Mouse (Mus musculus): ENCODE measurements around the gene Tgfbi. TPM values are rescaled to one million over a fixed set of nuclear protein-coding genes. Genes with fewer than 3 reads are reported as not detected.

Gene Tgfbi
- polyA plus RNA-seq, 1 experiment from 2014 or later = 2.7 TPM

DNA sequence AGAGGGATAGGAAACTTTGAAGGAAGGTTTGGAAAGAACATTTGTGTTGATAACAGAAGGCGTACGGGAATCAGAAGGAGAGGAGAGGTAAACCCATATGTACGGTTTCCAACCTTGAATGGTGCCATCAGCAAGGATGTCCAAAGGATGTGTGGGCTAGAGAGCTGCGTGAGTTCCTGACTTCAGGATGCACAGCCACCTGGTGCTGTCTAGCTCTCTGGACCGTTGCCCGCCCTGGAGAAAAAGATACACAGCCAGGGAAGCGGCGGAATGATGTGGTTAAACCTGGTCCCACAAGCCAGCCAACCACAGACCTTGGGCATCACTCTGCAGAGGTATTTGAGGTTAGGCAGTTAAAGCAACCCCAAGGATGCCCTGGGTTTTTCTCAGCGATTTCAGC lies 3.8 kb upstream of the Tgfbi start:
- H3K36me3 ChIP-seq (ENCODE audit: control insufficient read depth, insufficient read depth, low read length) = no peaks in the 10 kb centered on the region
- no peak overlapping the region for H3K27ac ChIP-seq (replicated peaks; ENCODE audit: low read depth, low read length)
- peaks cover 10% of the 10 kb centered on the region for H3K4me1 ChIP-seq (ENCODE audit: control insufficient read depth, insufficient read depth, low read length)
- H3K4me3 ChIP-seq (replicated peaks; ENCODE audit: low read depth, low read length) = no peak overlapping the region
- DNase-seq (no peak), ATAC-seq (ENCODE audit: low FRiP score, low TSS enrichment) (no peak)
- 96% methylated on average over 9 of the region's 9 CpGs for WGBS
- H3K27me3 ChIP-seq (ENCODE audit: control insufficient read depth, insufficient read depth, low read length) = peaks cover 19% of the 10 kb centered on the region
- no peaks in the 10 kb centered on the region for H3K9me3 ChIP-seq (ENCODE audit: control insufficient read depth, low read length)
- H3K4me2 ChIP-seq (ENCODE audit: low read length) = no peak overlapping the region
- no peak overlapping the region for H3K9ac ChIP-seq (replicated peaks; ENCODE audit: low read length)

DNA sequence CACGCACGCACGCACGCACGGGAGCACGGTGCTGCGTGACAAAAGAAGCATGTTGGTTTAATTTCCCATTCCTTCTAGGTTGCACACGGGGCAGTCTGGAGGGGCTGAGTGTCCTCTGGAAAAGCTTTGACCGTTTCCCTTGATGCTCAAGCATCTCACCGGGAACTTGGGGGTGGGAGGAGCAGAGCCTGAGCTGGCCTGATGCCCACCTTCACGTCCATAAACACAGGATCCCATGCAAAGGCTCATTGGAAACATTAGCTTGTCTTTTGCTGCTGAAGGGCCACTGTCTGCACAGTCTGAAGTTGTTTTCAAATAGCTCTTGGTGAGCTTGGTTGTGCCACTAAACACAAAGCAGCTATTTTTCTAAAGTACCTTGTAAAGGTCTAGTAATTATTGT lies 2.6 kb upstream of the Tgfbi start:
- no peaks in the 10 kb centered on the region for H3K36me3 ChIP-seq (ENCODE audit: control insufficient read depth, insufficient read depth, low read length)
- no peaks in the 10 kb centered on the region for H3K9me3 ChIP-seq (ENCODE audit: control insufficient read depth, low read length)
- no peak overlapping the region for H3K4me3 ChIP-seq (replicated peaks; ENCODE audit: low read depth, low read length)
- no peak overlapping the region for H3K27ac ChIP-seq (replicated peaks; ENCODE audit: low read depth, low read length)
- WGBS = 77% methylated on average over 11 of the region's 11 CpGs
- peaks cover 21% of the 10 kb centered on the region for H3K27me3 ChIP-seq (ENCODE audit: control insufficient read depth, insufficient read depth, low read length)
- DNase-seq = no peak
- peaks cover 6% of the 10 kb centered on the region for H3K4me1 ChIP-seq (ENCODE audit: control insufficient read depth, insufficient read depth, low read length)
- no peak overlapping the region for H3K9ac ChIP-seq (replicated peaks; ENCODE audit: low read length)
- ATAC-seq (ENCODE audit: low FRiP score, low TSS enrichment) = no peak
- H3K4me2 ChIP-seq (ENCODE audit: low read length) = no peak overlapping the region

DNA sequence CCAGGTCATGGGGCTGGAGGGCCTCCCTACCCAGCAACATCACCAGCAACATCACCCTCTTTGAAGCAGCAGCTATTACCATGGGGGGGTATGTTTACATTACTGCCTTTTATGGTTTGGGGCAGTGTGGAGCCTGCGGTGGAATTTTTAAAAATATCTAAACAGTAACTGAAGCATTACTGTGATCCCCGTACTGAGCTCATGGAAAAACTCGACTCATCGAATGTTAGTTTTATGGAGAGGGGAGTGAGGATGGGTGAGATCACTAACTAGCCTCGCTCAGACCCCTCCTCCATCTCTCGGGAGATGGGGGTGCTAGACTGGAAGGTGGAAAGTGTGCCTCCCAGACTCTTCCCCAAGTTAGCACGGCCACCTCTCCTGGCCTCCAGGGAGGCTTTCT lies 2.1 kb upstream of the Tgfbi start:
- DNase-seq (no peak), ATAC-seq (ENCODE audit: low FRiP score, low TSS enrichment) (no peak)
- H3K9me3 ChIP-seq (ENCODE audit: control insufficient read depth, low read length) = no peaks in the 10 kb centered on the region
- H3K36me3 ChIP-seq (ENCODE audit: control insufficient read depth, insufficient read depth, low read length) = no peaks in the 10 kb centered on the region
- H3K27me3 ChIP-seq (ENCODE audit: control insufficient read depth, insufficient read depth, low read length) = peaks cover 21% of the 10 kb centered on the region
- peaks cover 6% of the 10 kb centered on the region for H3K4me1 ChIP-seq (ENCODE audit: control insufficient read depth, insufficient read depth, low read length)
- no peak overlapping the region for H3K4me2 ChIP-seq (ENCODE audit: low read length)
- H3K27ac ChIP-seq (replicated peaks; ENCODE audit: low read depth, low read length) = no peak overlapping the region
- no peak overlapping the region for H3K9ac ChIP-seq (replicated peaks; ENCODE audit: low read length)
- H3K4me3 ChIP-seq (replicated peaks; ENCODE audit: low read depth, low read length) = no peak overlapping the region
- 75% methylated on average over 7 of the region's 7 CpGs for WGBS

GRCm38 (mm10) chr13:56607846-56608245 lies 1.5 kb upstream of the Tgfbi start:
- Histone ChIP-seq H3K9me3 (ENCODE audit: control insufficient read depth, low read length) (no peaks in the 10 kb centered on the region), H3K36me3 (ENCODE audit: control insufficient read depth, insufficient read depth, low read length) (no peaks in the 10 kb centered on the region), H3K4me2 (ENCODE audit: low read length) (no peak overlapping the region), H3K27ac (replicated peaks; ENCODE audit: low read depth, low read length) (no peak overlapping the region), H3K9ac (replicated peaks; ENCODE audit: low read length) (no peak overlapping the region), H3K27me3 (ENCODE audit: control insufficient read depth, insufficient read depth, low read length) (peaks cover 21% of the 10 kb centered on the region), H3K4me3 (replicated peaks; ENCODE audit: low read depth, low read length) (no peak overlapping the region), H3K4me1 (ENCODE audit: control insufficient read depth, insufficient read depth, low read length) (peaks cover 6% of the 10 kb centered on the region)
- DNase-seq (no peak), ATAC-seq (ENCODE audit: low FRiP score, low TSS enrichment) (no peak)
- 84% methylated on average over 4 of the region's 4 CpGs for WGBS

DNA sequence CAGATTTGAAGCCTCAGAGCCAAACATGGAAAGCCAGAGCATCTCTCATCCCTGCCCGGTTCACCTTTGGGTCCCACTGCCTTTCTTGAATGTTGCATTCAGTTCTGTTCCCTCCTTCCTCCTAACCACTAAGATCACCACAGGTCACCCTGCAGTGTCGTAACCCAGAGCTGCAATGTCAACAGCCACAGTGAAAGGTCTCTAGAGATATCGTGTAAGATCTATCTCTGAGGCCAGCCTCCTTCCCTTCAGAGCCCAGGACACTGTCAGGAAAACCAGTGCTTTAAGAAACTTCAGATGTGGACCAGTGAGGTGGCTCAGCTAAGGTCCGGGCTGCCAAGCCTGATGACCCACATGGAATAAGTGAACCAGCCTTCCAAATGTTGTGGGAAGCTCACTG lies 1.8 kb downstream of the Tgfbi start:
- no peaks in the 10 kb centered on the region for H3K36me3 ChIP-seq (ENCODE audit: control insufficient read depth, insufficient read depth, low read length)
- ATAC-seq (ENCODE audit: low FRiP score, low TSS enrichment) = no peak
- WGBS = 79% methylated on average over 4 of the region's 4 CpGs
- no peak for DNase-seq
- H3K4me3 ChIP-seq (replicated peaks; ENCODE audit: low read depth, low read length) = no peak overlapping the region
- H3K9me3 ChIP-seq (ENCODE audit: control insufficient read depth, low read length) = no peaks in the 10 kb centered on the region
- H3K9ac ChIP-seq (replicated peaks; ENCODE audit: low read length) = no peak overlapping the region
- peaks cover 25% of the 10 kb centered on the region for H3K27me3 ChIP-seq (ENCODE audit: control insufficient read depth, insufficient read depth, low read length)
- no peak overlapping the region for H3K27ac ChIP-seq (replicated peaks; ENCODE audit: low read depth, low read length)
- H3K4me1 ChIP-seq (ENCODE audit: control insufficient read depth, insufficient read depth, low read length) = peaks cover 6% of the 10 kb centered on the region
- H3K4me2 ChIP-seq (ENCODE audit: low read length) = no peak overlapping the region

- Histone ChIP-seq H3K27me3 (ENCODE audit: control insufficient read depth, insufficient read depth, low read length) (peaks cover 25% of the 10 kb centered on the region), H3K9ac (replicated peaks; ENCODE audit: low read length) (no peak overlapping the region), H3K36me3 (ENCODE audit: control insufficient read depth, insufficient read depth, low read length) (no peaks in the 10 kb centered on the region), H3K9me3 (ENCODE audit: control insufficient read depth, low read length) (no peaks in the 10 kb centered on the region), H3K4me3 (replicated peaks; ENCODE audit: low read depth, low read length) (no peak overlapping the region), H3K27ac (replicated peaks; ENCODE audit: low read depth, low read length) (no peak overlapping the region), H3K4me1 (ENCODE audit: control insufficient read depth, insufficient read depth, low read length) (peaks cover 6% of the 10 kb centered on the region), H3K4me2 (ENCODE audit: low read length) (no peak overlapping the region)
- ATAC-seq (ENCODE audit: low FRiP score, low TSS enrichment) (no peak), DNase-seq (no peak)
- 57% methylated on average over 3 of the region's 3 CpGs for WGBS
Observed at GRCm38 (mm10) chr13:56611741-56612140, 2.4 kb downstream of the Tgfbi start.

- Histone ChIP-seq H3K9ac (replicated peaks; ENCODE audit: low read length) (no peak overlapping the region), H3K36me3 (ENCODE audit: control insufficient read depth, insufficient read depth, low read length) (no peaks in the 10 kb centered on the region), H3K4me2 (ENCODE audit: low read length) (no peak overlapping the region), H3K9me3 (ENCODE audit: control insufficient read depth, low read length) (no peaks in the 10 kb centered on the region), H3K4me3 (replicated peaks; ENCODE audit: low read depth, low read length) (no peak overlapping the region), H3K27me3 (ENCODE audit: control insufficient read depth, insufficient read depth, low read length) (peaks cover 25% of the 10 kb centered on the region), H3K27ac (replicated peaks; ENCODE audit: low read depth, low read length) (no peak overlapping the region), H3K4me1 (ENCODE audit: control insufficient read depth, insufficient read depth, low read length) (peaks cover 6% of the 10 kb centered on the region)
- no peak for DNase-seq
- 20% methylated on average over 10 of the region's 10 CpGs for WGBS
- no peak for ATAC-seq (ENCODE audit: low FRiP score, low TSS enrichment)
Observed at GRCm38 (mm10) chr13:56612331-56612730, 3.0 kb downstream of the Tgfbi start.

- H3K4me1 ChIP-seq (ENCODE audit: control insufficient read depth, insufficient read depth, low read length) = peaks cover 6% of the 10 kb centered on the region
- H3K9me3 ChIP-seq (ENCODE audit: control insufficient read depth, low read length) = no peaks in the 10 kb centered on the region
- peaks cover 24% of the 10 kb centered on the region for H3K27me3 ChIP-seq (ENCODE audit: control insufficient read depth, insufficient read depth, low read length)
- ATAC-seq (ENCODE audit: low FRiP score, low TSS enrichment) (no peak), DNase-seq (no peak)
- H3K4me2 ChIP-seq (ENCODE audit: low read length) = no peak overlapping the region
- no peak overlapping the region for H3K27ac ChIP-seq (replicated peaks; ENCODE audit: low read depth, low read length)
- no peak overlapping the region for H3K9ac ChIP-seq (replicated peaks; ENCODE audit: low read length)
- 69% methylated on average over 9 of the region's 9 CpGs for WGBS
- H3K4me3 ChIP-seq (replicated peaks; ENCODE audit: low read depth, low read length) = no peak overlapping the region
- H3K36me3 ChIP-seq (ENCODE audit: control insufficient read depth, insufficient read depth, low read length) = no peaks in the 10 kb centered on the region
Observed at GRCm38 (mm10) chr13:56613366-56613998, 4.2 kb downstream of the Tgfbi start.

- H3K4me1 ChIP-seq (ENCODE audit: control insufficient read depth, insufficient read depth, low read length) = peaks cover under 1% of the 10 kb centered on the region
- WGBS = 74% methylated on average over 3 of the region's 3 CpGs
- no peak overlapping the region for H3K4me2 ChIP-seq (ENCODE audit: low read length)
- DNase-seq = no peak
- no peaks in the 10 kb centered on the region for H3K9me3 ChIP-seq (ENCODE audit: control insufficient read depth, low read length)
- ATAC-seq (ENCODE audit: low FRiP score, low TSS enrichment) = no peak
- H3K27ac ChIP-seq (replicated peaks; ENCODE audit: low read depth, low read length) = no peak overlapping the region
- H3K36me3 ChIP-seq (ENCODE audit: control insufficient read depth, insufficient read depth, low read length) = no peaks in the 10 kb centered on the region
- H3K27me3 ChIP-seq (ENCODE audit: control insufficient read depth, insufficient read depth, low read length) = peaks cover 13% of the 10 kb centered on the region; the same call in 1 of the 2 replicates
- H3K9ac ChIP-seq (replicated peaks; ENCODE audit: low read length) = no peak overlapping the region
- H3K4me3 ChIP-seq (replicated peaks; ENCODE audit: low read depth, low read length) = no peak overlapping the region
Observed at GRCm38 (mm10) chr13:56614768-56615167, 5.4 kb downstream of the Tgfbi start.
